Mouse (Mus musculus) erythroblast, embryonic 14.5 days (primary cell): ENCODE measurements around the gene Eif4g3.

Source experiments
- GATA1 ChIP-seq: IDR thresholded peaks from 2 replicates; pipeline ENCODE4 v1.6.1; 2012; ENCODE audit warnings: low read length, inconsistent platforms, mixed read lengths
- TAL1 ChIP-seq: IDR thresholded peaks from 3 replicates; pipeline ENCODE4 v1.6.1; 2012; ENCODE audit warnings: low read length, inconsistent platforms, mixed read lengths

DNA sequence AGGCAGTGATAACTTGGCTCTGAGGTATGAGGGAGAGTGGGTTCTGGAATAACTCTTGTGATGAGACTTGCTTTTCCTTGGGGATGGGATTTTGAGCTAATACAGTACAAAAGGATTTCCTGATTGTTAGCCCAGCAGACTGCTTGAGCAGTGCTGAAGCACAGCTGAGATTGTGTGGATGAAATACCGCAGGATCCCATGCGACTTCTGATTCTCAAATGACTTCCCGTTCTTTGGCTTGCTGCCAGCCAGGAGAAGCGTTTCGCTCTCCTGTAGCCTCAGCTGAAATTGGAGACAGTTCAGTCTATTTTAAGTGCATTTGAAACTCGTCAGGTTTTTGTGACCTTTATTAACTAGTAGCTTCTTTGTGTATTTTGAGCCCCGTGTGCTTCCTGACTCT is 7.9 kb downstream of the Eif4g3 start:
- TF ChIP-seq TAL1 (no peak), GATA1 (no peak)
